Mouse (Mus musculus) induced T-regulatory cell, adult 2 months (primary cell): ENCODE data around the gene Chaf1a.

Experiments
- DNase-seq: peaks from one replicate; pipeline ENCODE4 v3.0.0-alpha.2; 2012; ENCODE audit warnings: low read depth

The Chaf1a gene

GRCm38 (mm10) chr17:56119981-56120880, 80.0 kb downstream of the Chaf1a start:
- DNase-seq, result no peak

GRCm38 (mm10) chr17:56121826-56122225, 81.6 kb downstream of the Chaf1a start, which contains the start of gene Lrg1:
Gene Lrg1, minus strand, starts transcription at chr17:56122001.
- no peak for DNase-seq
